Mouse (Mus musculus) MN1 (cell line): ENCODE data around the gene Dpf3.

Experiments
- DNase-seq: peaks from one replicate; pipeline ENCODE4 v3.0.0-alpha.2; 2016; ENCODE audit warnings: low spot score

Dpf3 gene

DNA sequence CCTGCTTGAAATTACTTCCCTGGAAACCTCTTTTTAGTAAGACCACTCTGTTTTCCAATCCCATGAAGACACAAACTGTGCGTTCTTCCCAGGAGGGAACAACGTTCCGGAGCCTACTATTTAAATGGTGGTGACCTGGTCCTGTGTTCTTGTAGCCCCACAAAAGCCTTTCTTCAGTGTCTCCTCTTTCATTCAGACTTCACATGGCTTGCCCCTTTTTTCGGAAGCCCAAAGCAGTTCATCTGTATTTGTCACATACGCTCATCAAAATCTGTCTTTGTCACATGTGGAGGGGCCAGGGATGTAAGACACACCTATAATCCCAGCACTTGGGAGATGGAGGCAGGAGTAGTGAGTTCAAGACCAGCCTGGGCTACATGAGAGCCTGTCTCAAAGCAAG lies 73.8 kb downstream of the Dpf3 start:
- no peak for DNase-seq

GRCm38 (mm10) chr12:83411721-83412521 lies 75.6 kb downstream of the Dpf3 start:
- DNase-seq = no peak

- DNase-seq = no peak
Observed at GRCm38 (mm10) chr12:83411032-83411431, 76.5 kb downstream of the Dpf3 start.

GRCm38 (mm10) chr12:83405374-83406125 lies 82.0 kb downstream of the Dpf3 start:
- no peak for DNase-seq

DNA sequence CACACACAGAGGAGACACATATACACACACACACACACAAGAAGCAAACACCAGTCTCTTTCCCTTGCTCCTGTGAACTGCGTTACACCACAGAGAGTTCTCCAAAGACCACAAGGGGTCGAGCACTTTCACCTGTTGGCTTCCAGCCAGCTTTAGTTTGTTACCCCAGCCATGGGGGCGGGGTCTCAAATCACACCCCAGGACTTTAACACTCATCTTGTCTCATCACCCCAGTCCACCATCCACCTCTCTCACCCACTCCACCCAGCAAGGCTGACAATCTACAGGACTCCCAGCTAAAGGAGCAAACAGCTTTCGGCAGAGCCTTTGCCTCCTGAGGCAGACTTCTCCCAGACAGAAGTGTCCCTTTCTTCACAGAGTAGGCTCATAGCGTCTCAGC lies 85.2 kb downstream of the Dpf3 start:
- no peak for DNase-seq

- DNase-seq = no peak
Observed at GRCm38 (mm10) chr12:83392011-83392410, 95.5 kb downstream of the Dpf3 start.

GRCm38 (mm10) chr12:83387554-83387953 lies 100.0 kb downstream of the Dpf3 start:
- no peak for DNase-seq

- no peak for DNase-seq
Observed at GRCm38 (mm10) chr12:83381072-83381471, 106.4 kb downstream of the Dpf3 start.

DNA sequence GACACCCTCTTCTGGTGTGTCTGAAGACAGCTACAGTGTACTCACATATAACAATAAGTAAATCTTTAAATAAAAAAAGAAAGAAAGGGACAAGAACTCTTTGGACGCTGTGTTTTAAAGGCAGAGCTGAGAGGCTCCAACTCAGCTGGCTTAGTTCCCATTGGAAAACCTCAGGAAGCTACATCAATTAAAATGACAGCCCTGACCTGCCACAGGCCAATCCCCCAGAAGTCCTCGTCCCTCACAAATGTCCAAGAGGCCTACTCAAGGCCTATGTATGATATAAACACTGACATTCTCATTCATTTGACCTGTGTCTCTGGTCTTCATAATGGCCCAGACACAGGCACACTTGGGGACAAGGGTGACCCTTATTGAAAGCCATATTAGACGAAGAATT lies 107.5 kb downstream of the Dpf3 start:
- DNase-seq = no peak

DNA sequence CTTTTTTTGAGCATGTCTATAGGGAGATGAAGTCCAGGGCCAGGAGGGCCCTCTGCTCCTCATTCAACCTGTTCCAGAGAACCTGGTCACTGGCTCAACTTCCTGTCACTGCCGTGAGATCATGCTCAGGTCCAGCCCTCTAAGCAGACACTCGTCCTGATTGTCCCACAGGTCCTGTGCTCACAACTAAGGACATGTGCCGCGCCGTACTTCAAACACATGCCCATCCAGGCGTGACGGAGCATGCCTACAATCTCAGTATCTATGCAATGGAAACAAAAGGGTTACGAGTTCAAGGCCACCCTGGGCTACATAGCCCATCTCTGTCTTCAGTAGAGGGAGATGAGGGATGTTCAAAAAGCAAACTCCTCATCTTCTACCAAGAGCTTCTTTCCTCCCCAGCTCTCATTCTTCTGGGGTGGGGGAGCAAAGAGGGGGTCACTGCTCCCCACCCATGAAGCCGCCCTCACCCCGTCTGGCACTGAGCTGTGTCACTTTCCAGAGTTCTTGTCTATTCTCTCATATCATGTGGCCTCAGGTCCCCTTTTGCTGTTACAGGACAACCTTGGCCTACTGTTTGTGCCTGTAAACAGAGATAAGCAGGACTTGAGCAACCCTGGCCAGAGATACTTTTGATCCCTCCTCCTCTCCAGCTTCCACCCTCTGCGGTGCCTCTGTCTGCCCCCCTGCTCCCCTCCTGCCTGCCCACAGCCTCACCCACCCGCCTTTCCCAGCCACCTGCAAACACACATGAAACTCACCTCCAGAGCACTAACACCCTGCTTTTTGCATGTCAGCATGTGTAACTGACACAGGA lies 112.3 kb downstream of the Dpf3 start:
- no peak for DNase-seq

DNA sequence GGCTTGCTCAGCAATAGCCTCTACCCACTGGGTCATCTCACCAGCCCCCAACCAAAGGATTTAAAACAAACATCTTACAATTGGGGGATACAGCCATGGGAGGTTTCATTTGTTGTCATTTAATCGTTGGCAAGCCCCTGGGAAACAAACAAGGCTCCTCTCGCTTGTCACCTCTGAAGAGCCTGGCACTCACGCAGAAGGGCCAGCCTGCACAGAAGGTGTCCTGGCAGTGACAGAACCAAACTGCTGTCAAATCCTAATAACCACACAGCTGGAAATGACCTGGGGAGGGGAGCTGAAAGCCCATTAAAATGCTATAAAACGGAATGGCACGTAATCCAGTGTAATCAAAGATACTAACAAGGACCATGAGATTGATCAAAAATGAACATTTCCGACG lies 114.4 kb downstream of the Dpf3 start:
- DNase-seq = no peak

DNA sequence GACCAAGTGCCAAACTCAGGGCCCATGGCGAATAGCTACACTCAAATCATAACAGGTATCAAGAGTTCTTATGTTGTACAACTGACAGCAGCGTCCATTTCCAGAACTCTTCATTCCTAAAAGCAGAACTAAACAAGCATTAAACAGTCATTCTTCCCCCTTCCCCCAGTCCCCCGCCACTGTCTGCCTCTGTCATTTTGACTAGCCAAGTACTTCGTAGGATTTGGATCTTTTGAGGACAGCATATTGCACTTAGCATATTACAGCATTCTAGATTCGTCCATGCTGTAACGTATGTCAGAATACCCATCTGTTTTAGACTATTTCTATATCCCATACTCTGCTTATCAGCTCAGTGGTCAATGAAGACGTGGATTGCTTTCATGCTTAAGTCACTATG lies 115.2 kb downstream of the Dpf3 start:
- no peak for DNase-seq

DNA sequence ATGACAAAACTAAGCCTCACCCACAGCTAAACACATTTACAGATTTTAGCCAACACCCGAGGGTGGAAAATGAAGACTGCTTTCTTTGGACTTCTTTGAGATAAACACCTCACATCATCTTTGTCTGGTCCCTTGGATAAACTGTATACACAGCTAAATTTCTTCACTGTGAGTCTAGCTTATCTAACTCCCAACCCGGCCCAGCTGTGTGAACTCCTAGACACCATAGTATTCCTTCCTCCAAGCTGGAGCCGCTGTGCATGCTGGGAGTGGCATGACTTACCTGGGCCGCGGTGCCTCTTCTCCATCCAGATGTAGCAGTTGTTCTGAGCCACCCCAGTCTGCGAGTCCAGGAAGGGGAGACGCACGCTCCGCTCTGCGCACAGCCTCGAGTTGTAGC lies 117.3 kb downstream of the Dpf3 start:
- DNase-seq = no peak

DNA sequence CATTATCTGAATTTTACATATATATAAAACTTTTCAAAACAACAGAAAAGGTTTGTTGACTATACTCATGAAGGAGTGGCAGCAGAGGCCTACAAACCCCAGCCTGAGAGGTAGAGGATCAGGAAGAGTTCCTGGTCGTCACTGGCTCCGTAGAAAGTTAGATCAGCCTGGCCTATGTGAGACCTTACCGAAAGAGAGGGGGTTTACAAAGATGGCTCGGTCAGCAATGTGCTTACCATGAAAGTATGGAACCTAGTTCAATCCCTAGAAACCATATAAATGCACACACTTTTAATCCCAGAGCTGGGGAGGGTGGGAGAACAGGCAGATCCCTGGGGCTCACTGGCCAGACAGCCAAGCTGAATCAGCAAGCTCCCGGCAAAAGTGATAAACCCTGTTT lies 118.1 kb downstream of the Dpf3 start:
- no peak for DNase-seq

- DNase-seq = no peak
Observed at GRCm38 (mm10) chr12:83367486-83367885, 120.0 kb downstream of the Dpf3 start.

DNA sequence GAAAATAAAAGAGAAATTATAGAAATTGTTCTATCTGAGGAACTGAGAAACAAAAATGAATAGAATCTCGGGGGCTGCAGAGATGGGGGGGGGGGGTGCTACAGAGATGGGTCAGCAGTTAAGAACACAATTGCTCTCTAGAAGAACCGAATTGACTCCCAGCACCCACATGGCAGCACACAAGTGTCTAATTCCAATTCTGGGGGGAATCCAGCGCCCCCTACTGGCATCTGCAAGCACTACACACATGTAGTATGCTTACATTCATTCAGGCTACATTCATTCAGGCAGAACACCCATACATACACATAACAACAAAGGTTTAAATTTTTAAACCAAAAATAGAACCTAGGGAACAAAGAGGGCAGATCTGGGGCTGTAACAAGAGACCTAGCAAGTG lies 122.7 kb downstream of the Dpf3 start:
- no peak for DNase-seq

DNA sequence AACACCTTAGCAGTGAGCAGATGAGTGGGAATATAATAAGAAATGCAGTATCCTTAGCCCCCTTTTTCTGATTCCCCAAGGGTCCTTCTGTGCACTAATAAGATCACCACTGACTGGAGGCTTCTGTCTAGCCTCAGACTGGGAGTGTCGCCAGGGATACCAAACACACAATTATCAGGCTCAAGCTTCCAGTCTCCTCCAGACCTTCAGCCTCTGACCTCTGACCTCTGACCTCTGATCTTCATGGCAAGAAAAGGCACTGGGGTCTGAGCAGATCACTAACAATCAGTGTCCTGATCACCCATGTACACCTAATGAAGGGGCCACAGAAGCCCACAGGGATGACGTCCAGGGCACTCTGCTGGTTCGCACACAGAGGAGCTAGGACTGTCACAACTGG lies 125.7 kb downstream of the Dpf3 start:
- DNase-seq = peak; percentile 16

DNA sequence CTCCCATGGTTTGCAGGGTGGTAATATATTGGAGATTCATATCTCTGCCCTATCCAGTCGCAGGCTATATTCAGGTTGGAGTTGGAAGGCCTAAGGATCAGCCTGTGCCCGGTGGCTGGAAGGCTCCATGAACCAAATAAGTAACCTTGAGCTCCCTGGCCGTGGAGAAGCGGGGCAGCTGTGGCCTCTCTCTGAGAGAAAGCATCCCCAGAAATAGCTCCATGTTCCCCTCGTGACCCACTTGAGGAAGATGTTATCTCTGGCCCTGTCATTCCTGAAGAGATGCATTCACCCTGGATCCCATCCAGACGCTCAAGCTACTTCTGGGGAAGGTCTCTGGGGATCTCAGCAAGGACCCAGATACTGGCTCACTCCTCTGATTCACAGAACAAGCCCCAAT lies 134.9 kb downstream of the Dpf3 start:
- peak; percentile 92 for DNase-seq

GRCm38 (mm10) chr12:83349736-83350135 lies 137.8 kb downstream of the Dpf3 start:
- no peak for DNase-seq

DNA sequence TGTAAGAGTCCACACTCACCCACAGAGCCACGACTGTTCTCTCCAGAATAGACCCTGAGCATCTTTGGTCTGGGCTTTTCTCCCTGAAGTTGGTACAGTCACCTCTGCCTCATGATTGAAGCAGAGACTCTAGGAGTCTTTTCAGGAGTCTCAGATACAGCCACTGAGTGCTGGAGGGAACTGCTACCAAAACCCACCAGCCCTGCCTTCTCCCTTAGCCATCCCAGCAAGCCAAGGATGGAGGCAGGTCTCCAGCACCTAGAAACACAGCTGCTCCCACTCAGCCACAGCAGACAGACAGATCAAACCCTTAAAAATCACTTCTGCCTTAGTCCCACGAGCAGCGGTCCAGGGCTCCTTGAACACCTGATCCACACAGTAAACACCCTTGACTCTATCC lies 139.3 kb downstream of the Dpf3 start:
- DNase-seq = no peak

DNA sequence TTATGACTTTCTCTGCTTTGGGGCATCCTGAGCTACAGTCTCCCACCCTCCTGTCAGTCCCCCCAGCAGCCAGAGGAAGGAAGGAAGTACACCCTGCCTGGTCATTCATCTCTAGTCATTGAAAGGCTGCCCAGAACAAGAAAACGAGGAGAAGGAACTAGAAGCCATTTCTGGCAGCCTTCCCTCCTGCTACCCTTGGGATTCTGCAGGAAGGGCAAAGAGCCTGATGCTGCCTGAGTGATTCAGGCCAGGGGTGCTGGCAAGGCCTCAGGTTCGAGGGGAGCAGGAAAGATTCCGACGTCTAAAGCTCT lies 144.7 kb downstream of the Dpf3 start:
- DNase-seq = no peak

- DNase-seq = no peak
Observed at GRCm38 (mm10) chr12:83342035-83342874, 145.3 kb downstream of the Dpf3 start.
